8 mouse cellular contexts compared by ENCODE assay signal in the genomic region with DNA sequence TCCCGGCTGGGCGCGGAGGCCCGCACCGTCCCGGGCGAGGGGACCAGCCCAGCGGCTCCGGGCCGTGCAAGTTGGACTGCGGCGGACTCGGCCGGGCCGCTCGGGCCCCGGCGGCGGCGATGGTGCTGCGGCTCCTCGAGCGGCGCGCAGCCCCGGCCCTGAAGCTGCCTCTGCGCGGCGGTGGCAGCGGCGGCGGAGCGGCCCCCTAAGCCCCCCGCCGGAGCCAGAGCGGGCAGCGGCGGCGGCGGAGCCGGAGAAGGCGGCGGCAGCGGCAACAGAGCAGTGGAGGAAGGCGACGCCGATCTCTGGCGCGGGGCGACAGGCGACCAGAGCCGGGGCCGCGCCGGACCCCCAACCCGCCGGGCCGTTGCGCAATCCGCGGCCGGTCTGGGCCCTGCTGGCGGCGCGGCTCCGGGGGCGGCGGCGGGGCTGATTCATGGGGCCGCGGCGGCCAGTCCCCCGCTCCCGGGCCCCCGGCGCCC.
DNase-seq lines count a peak whose midpoint lies in the region; ATAC-seq and TF ChIP-seq lines count a peak whose summit lies in the region.

No protein-coding gene starts in this region.

- no peak for TF ChIP-seq EP300 in stomach, postnatal 0 days (optimal IDR thresholded peaks at IDR 0.05)

- no peak overlapping the region; the same call in 1 of the 2 replicates for H3K27ac ChIP-seq in left cerebral cortex, adult 2 months
- H3K27ac ChIP-seq in brown adipose tissue, adult 24 weeks (replicated peaks; ENCODE audit: low read depth, low read length) = no peak overlapping the region
- H3K27ac ChIP-seq in heart, embryonic 16.5 days (ENCODE audit: low read length) = no peak overlapping the region
- no peak overlapping the region for H3K27ac ChIP-seq in liver, embryonic 13.5 days
- peak overlapping the region; percentile 58 for H3K27ac ChIP-seq in stomach, postnatal 0 days (replicated peaks)

- under 1% methylated on average over 55 of the region's 76 CpGs for WGBS in heart, embryonic 16.5 days
- WGBS in liver, embryonic 13.5 days (ENCODE audit: insufficient replicate concordance) = under 1% methylated on average over 58 of the region's 76 CpGs
- under 1% methylated on average over 18 of the region's 76 CpGs for WGBS in stomach, postnatal 0 days

- intact Hi-C loops in left cerebral cortex, adult 2 months (cut with DNase I) = loop anchor here (1.0 to 10.0 kb wide), 10 partner anchors 80 to 1380 kb away; partner anchors contain the start of gene Fam19a5

- ATAC-seq in heart, embryonic 16.5 days (replicated peaks; ENCODE audit: extremely low read depth, insufficient read depth, low FRiP score) = no peak
- no peak for ATAC-seq in liver, embryonic 13.5 days (ENCODE audit: low read depth)
- ATAC-seq in stomach, postnatal 0 days (ENCODE audit: low FRiP score, low TSS enrichment) = no peak; the same call in 1 of the 2 replicates
- no peak for ATAC-seq in megakaryocyte, adult 5-6 weeks (ENCODE audit: poor library complexity, severe bottlenecking)

- H3K4me3 ChIP-seq in left cerebral cortex, adult 2 months = peak overlapping the region; percentile 74
- H3K4me3 ChIP-seq in brown adipose tissue, adult 24 weeks (ENCODE audit: insufficient read depth, low read depth, low read length) = peak overlapping the region; percentile 61
- peak overlapping the region; percentile 67 for H3K4me3 ChIP-seq in heart, embryonic 16.5 days (ENCODE audit: low read length)
- H3K4me3 ChIP-seq in liver, embryonic 13.5 days (replicated peaks) = peak overlapping the region; percentile 48
- peak overlapping the region; percentile 57 for H3K4me3 ChIP-seq in stomach, postnatal 0 days (ENCODE audit: low read depth, low read length)

- peak overlapping the region; percentile 98 for H3K4me2 ChIP-seq in heart, embryonic 16.5 days (ENCODE audit: low read depth, low read length)
- peak overlapping the region; percentile 63 for H3K4me2 ChIP-seq in liver, embryonic 13.5 days
- H3K4me2 ChIP-seq in stomach, postnatal 0 days (replicated peaks; ENCODE audit: low read depth) = peak overlapping the region; percentile 94

- peak overlapping the region; percentile 67 for H3K9ac ChIP-seq in heart, embryonic 16.5 days (ENCODE audit: low read length)
- H3K9ac ChIP-seq in liver, embryonic 13.5 days = no peak overlapping the region
- peak overlapping the region; percentile 68 for H3K9ac ChIP-seq in stomach, postnatal 0 days (ENCODE audit: low read length)

- H3K27me3 ChIP-seq in heart, embryonic 16.5 days (ENCODE audit: control insufficient read depth, insufficient read depth, low read length) = peaks cover 78% of the 10 kb centered on the region
- peaks cover 58% of the 10 kb centered on the region for H3K27me3 ChIP-seq in liver, embryonic 13.5 days
- peaks cover 6% of the 10 kb centered on the region; the same call in 1 of the 2 replicates for H3K27me3 ChIP-seq in stomach, postnatal 0 days (ENCODE audit: control insufficient read depth, insufficient read depth, low read length)

- no peak for TF ChIP-seq CTCF in left cerebral cortex, adult 2 months (IDR thresholded peaks at IDR 0.05)
- no peak for TF ChIP-seq CTCF in stomach, postnatal 0 days (IDR thresholded peaks at IDR 0.05; ENCODE audit: low read depth)

- no peaks in the 10 kb centered on the region for H3K36me3 ChIP-seq in heart, embryonic 16.5 days (ENCODE audit: control insufficient read depth, insufficient read depth)
- H3K36me3 ChIP-seq in liver, embryonic 13.5 days = no peaks in the 10 kb centered on the region
- no peaks in the 10 kb centered on the region for H3K36me3 ChIP-seq in stomach, postnatal 0 days (ENCODE audit: control insufficient read depth, insufficient read depth, low read length)

- H3K9me3 ChIP-seq in heart, embryonic 16.5 days (replicated peaks; ENCODE audit: control insufficient read depth, low read length) = no peaks in the 10 kb centered on the region
- no peaks in the 10 kb centered on the region for H3K9me3 ChIP-seq in liver, embryonic 13.5 days (replicated peaks)
- H3K9me3 ChIP-seq in stomach, postnatal 0 days (ENCODE audit: control insufficient read depth, low read length) = no peaks in the 10 kb centered on the region

- H3K4me1 ChIP-seq in brown adipose tissue, adult 24 weeks (ENCODE audit: control insufficient read depth, insufficient read depth, insufficient read length, low read length) = no peaks in the 10 kb centered on the region
- peaks cover 3% of the 10 kb centered on the region; the same call in 1 of the 2 replicates for H3K4me1 ChIP-seq in heart, embryonic 16.5 days (ENCODE audit: control insufficient read depth, insufficient read depth, low read length)
- H3K4me1 ChIP-seq in liver, embryonic 13.5 days (replicated peaks) = no peaks in the 10 kb centered on the region; the same call in 1 of the 2 replicates
- no peaks in the 10 kb centered on the region for H3K4me1 ChIP-seq in stomach, postnatal 0 days (replicated peaks; ENCODE audit: control insufficient read depth, insufficient read depth)

- DNase-seq in left cerebral cortex, adult 2 months (ENCODE audit: extremely low spot score in 1 of 2, low spot score in 2 of 2) = peak; percentile 39 to 42
- DNase-seq in left cerebral cortex, adult 8-10 months (ENCODE audit: low spot score in 2 of 2) = no peak
- DNase-seq in liver, embryonic 13.5 days = no peak
- no peak for DNase-seq in stomach, postnatal 0 days (ENCODE audit: low spot score)
- DNase-seq in ovary, adult 18-20 months (ENCODE audit: low spot score) = no peak

Comparison
In these comparisons a context has a peak if more than half of its experiments do, and no peak if none do; other contexts are left out.
1. DNase-seq: peak in left cerebral cortex, adult 2 months (2 of 2); none in left cerebral cortex, adult 8-10 months (0 of 2), liver, embryonic 13.5 days (single experiment), stomach, postnatal 0 days (single experiment) and ovary, adult 18-20 months (single experiment).
2. Peak in every context shown above with its lines, with median percentiles within 50 percentile points of each other: H3K4me3 ChIP-seq and H3K4me2 ChIP-seq.